Mouse (Mus musculus): Measurements from ENCODE around the gene Bcas3.

The Bcas3 gene

GRCm38 (mm10) chr11:85829520-85830440 is 476.8 kb downstream of the Bcas3 start:
- DNase-seq (ENCODE audit: low spot score in 2 of 2), result no peak

- DNase-seq (ENCODE audit: low spot score in 2 of 2), result no peak
These were observed 478.0 kb downstream of the Bcas3 start for GRCm38 (mm10) chr11:85830901-85831341.

DNA sequence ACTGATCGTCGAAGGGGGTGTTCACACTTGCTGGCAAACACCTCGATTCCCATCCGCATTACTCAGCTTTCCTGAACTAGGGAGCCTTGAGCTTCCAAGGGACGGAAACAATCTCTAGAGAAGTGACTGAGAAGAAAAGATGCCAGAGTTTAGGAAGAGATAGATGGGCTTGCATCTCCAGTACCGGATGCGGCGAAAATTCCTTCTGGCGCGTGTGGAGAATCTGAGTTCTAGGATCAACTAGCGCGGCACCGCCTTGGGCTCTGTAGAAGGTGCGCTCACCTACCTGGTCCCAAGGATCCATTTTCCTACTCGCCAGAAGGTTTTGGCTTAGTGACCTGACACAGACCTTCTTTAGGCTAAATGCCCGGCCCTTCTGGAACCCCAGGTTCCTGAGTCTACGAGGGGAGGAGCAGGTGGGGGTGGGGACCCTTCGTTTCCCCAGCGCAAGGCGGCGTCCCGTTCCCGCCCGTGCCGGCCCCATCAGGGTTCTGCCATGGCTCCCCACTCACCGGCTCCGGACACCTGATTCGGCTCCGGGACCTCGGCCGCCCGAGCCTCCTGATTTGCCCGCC is 478.8 kb downstream of the Bcas3 start:
- DNase-seq (ENCODE audit: low spot score in 2 of 2), result no peak

- DNase-seq (ENCODE audit: low spot score in 2 of 2), result no peak
These were observed 479.4 kb downstream of the Bcas3 start, which contains the start of gene Tbx2 for GRCm38 (mm10) chr11:85832231-85832924. TSS of gene Tbx2 (plus strand) at chr11:85832551.

- no peak for DNase-seq (ENCODE audit: low spot score in 2 of 2)
These were observed 480.1 kb downstream of the Bcas3 start for GRCm38 (mm10) chr11:85833081-85833521.

- no peak for DNase-seq (ENCODE audit: low spot score in 2 of 2)
These were observed 480.9 kb downstream of the Bcas3 start for GRCm38 (mm10) chr11:85833761-85834385.

DNA sequence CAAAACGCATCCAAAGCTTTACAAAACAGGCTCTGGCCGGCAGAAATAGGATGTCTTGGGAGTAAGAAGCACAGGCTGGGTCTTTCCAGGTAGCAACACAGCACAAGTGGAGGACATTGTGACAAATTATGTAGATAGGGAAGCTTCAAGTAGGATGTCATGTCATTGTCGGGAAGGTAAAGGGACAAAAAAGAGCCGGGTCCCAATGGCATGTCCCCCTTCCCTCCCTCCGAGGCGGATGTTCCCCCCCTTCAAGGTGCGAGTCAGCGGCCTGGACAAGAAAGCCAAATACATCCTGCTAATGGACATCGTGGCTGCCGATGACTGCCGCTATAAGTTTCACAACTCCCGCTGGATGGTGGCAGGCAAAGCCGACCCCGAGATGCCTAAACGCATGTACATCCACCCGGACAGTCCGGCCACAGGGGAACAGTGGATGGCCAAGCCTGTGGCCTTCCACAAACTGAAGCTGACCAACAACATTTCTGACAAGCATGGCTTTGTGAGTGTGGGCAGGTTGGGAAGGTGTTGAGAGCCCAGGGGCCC is 481.5 kb downstream of the Bcas3 start:
- no peak for DNase-seq (ENCODE audit: low spot score in 2 of 2)

GRCm38 (mm10) chr11:85835001-85835752 is 482.2 kb downstream of the Bcas3 start:
- no peak for DNase-seq (ENCODE audit: low spot score in 2 of 2)

GRCm38 (mm10) chr11:85835753-85836522 is 483.0 kb downstream of the Bcas3 start:
- DNase-seq (ENCODE audit: low spot score in 2 of 2), result no peak

DNA sequence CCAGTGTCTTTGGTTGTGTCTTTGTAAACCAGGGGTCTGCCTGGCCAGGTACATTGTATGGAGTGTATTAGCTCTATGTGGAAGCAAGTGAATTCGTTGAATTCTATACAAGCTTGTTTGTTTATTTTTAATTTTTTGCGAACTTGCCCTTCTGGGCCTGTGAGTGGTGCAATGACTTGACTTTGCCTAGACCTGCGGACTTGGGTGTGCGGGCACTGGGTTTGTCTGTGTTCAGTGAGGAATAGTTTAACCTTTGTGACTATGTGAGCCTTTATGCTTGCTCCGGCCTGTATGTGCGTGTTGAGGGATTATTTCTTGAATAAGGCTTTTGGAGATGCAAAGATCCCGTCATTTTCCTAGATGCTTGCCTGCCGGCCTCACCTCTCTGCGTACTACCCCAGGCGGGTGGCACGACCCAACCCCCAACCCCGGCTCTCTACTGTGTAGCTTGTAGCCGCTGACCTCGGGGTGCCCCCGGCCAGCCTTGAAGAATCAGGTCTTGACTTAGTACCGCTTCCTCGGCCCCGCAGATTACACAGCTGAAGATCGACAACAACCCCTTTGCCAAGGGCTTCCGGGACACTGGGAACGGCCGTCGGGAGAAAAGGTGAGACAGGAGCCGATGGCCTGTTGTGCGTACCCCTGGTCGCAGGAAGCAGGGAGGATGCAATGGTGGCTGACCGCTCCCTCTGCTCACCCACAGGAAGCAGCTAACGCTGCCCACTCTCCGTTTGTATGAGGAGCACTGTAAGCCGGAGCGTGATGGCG is 483.7 kb downstream of the Bcas3 start:
- DNase-seq (ENCODE audit: low spot score in 2 of 2), result no peak

- DNase-seq (ENCODE audit: low spot score in 2 of 2), result no peak
These were observed 484.3 kb downstream of the Bcas3 start for GRCm38 (mm10) chr11:85837291-85837647.

GRCm38 (mm10) chr11:85837648-85838423 is 484.9 kb downstream of the Bcas3 start:
- DNase-seq (ENCODE audit: low spot score in 2 of 2), result no peak

DNA sequence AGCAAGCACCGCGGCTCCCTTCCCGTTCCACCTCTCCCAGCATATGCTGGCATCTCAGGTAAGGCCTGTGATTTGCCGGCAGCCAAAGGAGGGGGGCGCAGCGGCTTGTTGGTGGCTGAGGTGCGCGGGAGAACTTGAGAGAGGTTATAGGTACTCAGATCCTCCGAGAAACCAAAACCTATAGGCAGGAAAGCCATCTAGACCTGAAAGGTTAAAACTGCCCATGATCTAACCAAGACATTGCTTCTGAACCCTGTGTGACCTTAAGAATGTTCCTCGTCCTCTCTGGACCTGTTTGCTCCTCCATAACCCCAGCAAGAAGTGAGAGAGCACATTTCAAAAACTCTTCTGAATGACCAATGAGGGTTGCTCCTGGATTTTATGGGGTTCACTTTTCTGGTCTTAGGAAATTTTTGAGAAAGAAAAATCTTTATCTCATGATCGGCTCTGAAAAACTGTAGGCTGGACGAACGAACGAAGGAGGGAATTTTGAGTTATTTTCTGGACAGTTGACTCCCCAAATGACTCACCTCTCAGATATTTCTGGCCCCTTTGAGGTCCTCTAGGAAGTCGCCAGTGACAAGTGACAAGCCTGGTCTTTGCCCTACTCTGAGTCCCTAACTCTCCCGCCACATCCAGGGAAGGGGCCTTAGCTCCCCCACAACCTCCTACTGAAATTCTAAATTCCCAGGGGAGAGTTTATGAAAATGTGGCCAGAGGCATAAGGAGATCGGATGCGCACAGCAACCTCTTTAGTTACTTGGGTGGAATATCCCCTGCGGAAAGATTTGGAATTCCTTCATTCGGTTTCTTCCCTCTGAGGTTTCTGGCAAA is 485.7 kb downstream of the Bcas3 start:
- DNase-seq (ENCODE audit: low spot score in 2 of 2), result no peak

DNA sequence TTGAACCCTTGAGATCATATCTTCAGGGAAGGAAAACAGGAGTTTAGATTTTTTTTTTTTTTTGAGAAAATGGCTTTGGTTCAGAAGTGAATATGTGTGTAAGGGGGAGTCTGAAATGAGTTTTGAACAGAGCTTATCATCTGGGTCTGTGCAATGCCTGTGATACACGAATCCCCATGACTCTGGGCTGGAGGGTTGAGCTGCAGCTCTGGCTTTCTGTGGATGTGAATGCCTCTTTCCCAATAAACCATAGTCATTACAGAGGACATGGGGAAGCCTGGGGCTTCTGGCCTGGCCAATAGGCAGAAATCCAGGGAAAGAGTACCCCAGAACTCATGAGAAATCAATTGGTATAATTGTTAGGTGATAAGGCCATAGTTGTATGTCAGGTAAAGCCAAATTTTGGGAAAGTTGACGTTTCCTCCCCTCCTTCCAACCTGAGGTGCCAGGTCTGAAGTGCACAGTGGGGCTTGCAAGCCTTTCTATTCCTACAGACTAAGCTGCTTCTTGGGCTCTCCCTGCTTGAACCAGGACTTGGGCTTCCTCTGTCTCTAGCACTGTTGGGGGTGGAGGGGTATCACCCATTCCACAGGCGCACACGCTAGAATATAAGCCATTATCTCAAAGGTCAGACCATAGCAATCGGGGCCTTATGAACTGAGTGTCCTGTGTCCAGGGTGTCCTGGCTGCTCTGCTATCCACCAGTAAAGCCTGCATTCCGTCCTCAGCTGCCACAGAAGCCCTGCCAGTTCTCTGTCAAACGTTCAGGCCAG is 486.5 kb downstream of the Bcas3 start:
- no peak for DNase-seq (ENCODE audit: low spot score in 2 of 2)

- no peak for DNase-seq (ENCODE audit: low spot score in 2 of 2)
These were observed 487.2 kb downstream of the Bcas3 start for GRCm38 (mm10) chr11:85840031-85840802.

- no peak for DNase-seq (ENCODE audit: low spot score in 2 of 2)
These were observed 487.8 kb downstream of the Bcas3 start for GRCm38 (mm10) chr11:85840803-85841145.
